Mouse (Mus musculus) forebrain, embryonic 16.5 days (tissue): ENCODE measurements around the gene Sap18. TPM values are rescaled to one million over a fixed set of nuclear protein-coding genes. Genes with fewer than 3 reads are reported as not detected.
"Not testable (repeated sequence)": the region's sequence is repeated elsewhere in the genome, so short reads cannot be mapped to it uniquely, and the experiment has no call there.

Source experiments
- ATAC-seq: fragments of 200-750 bp; cut with Nextera tagmentation; 2 replicates; pipeline ENCODE4 v1.8.0; 2017; ENCODE audit warnings: mild to moderate bottlenecking, moderate library complexity
- H3K27ac ChIP-seq: fragments of 300-500 bp; sonication (generic); 2 replicates; pipeline ENCODE4 v1.5.1; 2014; ENCODE audit warnings: low read length, control low read depth
- H3K27me3 ChIP-seq: fragments of 300-500 bp; sonication (generic); replicated peaks from 2 replicates; pipeline ENCODE4 v1.6.1; 2014; ENCODE audit warnings: low read length; ENCODE audit not compliant: control insufficient read depth, insufficient read depth
- H3K36me3 ChIP-seq: fragments of 300-500 bp; sonication (generic); 2 replicates; pipeline ENCODE4 v1.6.1; 2014; ENCODE audit not compliant: control insufficient read depth, insufficient read depth
- H3K4me1 ChIP-seq: fragments of 300-500 bp; sonication (generic); replicated peaks from 2 replicates; pipeline ENCODE4 v1.6.1; 2014; ENCODE audit warnings: low read length; ENCODE audit not compliant: control insufficient read depth, insufficient read depth
- H3K4me2 ChIP-seq: fragments of 300-500 bp; sonication (generic); 2 replicates; pipeline ENCODE4 v1.6.1; 2014; ENCODE audit warnings: mild to moderate bottlenecking, low read length, control low read depth
- H3K4me3 ChIP-seq: fragments of 300-500 bp; sonication (generic); replicated peaks from 2 replicates; pipeline ENCODE4 v1.5.1; 2014; ENCODE audit warnings: mild to moderate bottlenecking, low read length, control low read depth
- H3K9ac ChIP-seq: fragments of 300-500 bp; sonication (generic); replicated peaks from 2 replicates; pipeline ENCODE4 v1.6.1; 2014; ENCODE audit warnings: low read depth, low read length, control low read depth
- H3K9me3 ChIP-seq: fragments of 300-500 bp; sonication (generic); 2 replicates; pipeline ENCODE4 v1.6.1; 2016; ENCODE audit warnings: low read length; ENCODE audit not compliant: control insufficient read depth
- WGBS: fragments of 180-500 bp; shearing (Covaris S2); extraction: QIAGEN DNeasy Blood & Tissue Kit; methylation state at CpG from one replicate; pipeline ENCODE4 v1.1.7; 2014; 5-methylcytosine and 5-hydroxymethylcytosine counted together
- microRNA-seq: library from miRNA; unstranded; fragments of <30 nt; microRNA quantifications from one replicate; pipeline ENCODE4, GENCODE M21; 2017
- polyA plus RNA-seq: library from polyadenylated mRNA; unstranded; fragments of >200 nt; fragmentation: Nextera tagmentation; extraction: Ambion mirVana; gene quantifications from 2 replicates; pipeline ENCODE4 v1.2.1, GENCODE M21; 2015

Gene Sap18
- polyA plus RNA-seq, 1 experiment from 2014 or later, result 23.7 TPM

DNA sequence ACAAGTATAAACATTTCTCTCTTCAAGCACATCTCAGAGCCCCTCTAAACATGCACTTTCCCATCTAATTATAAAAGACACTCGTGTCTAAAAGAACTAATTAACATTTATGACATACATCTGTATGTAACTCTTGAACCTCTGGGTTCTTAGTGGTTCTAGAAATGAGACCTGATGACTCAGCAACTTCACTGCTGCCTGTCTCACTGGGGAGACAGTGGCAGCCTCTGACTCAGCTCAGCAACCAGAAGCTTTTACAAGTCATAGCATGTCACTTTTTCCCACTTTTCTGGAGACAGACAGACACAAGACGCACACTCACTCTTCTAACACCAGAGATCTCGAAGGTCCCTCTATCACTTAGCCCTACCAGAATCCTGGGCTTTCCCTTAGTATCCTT is 52.4 kb downstream of the Sap18 start:
- Histone ChIP-seq H3K9ac (no peak overlapping the region), H3K36me3 (peaks cover 2% of the 10 kb centered on the region), H3K4me3 (no peak overlapping the region), H3K27me3 (no peaks in the 10 kb centered on the region), H3K4me2 (no peak overlapping the region), H3K27ac (no peak overlapping the region), H3K4me1 (no peaks in the 10 kb centered on the region), H3K9me3 (no peaks in the 10 kb centered on the region)
- ATAC-seq, result no peak
- 86% methylated on average over 3 of the region's 3 CpGs for WGBS

DNA sequence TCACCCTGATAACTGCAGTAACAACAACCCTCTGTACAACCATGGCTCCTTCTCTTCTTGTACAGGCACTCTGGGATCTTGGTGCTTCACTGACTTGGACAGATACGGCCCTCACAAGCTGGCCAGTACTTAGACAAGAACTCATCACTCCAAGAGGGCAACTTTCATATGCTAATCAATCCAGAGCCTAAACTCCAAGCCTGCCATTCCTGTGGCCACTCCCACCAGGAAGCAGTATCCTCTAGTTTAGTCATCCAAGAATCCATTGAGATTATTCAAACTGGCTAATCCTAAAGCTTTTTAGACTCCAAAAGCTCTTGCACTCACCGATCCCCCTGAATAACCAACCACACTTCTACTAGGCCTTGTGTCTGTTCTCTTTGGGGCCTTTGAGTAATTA is 55.0 kb downstream of the Sap18 start:
- peaks cover 7% of the 10 kb centered on the region for H3K36me3 ChIP-seq
- H3K9ac ChIP-seq, result no peak overlapping the region
- H3K9me3 ChIP-seq, result no peaks in the 10 kb centered on the region
- ATAC-seq, result no peak
- H3K27ac ChIP-seq, result no peak overlapping the region
- no peak overlapping the region for H3K4me2 ChIP-seq
- no peaks in the 10 kb centered on the region for H3K4me1 ChIP-seq
- H3K4me3 ChIP-seq, result no peak overlapping the region
- 58% methylated on average over 2 of the region's 2 CpGs for WGBS
- H3K27me3 ChIP-seq, result no peaks in the 10 kb centered on the region

DNA sequence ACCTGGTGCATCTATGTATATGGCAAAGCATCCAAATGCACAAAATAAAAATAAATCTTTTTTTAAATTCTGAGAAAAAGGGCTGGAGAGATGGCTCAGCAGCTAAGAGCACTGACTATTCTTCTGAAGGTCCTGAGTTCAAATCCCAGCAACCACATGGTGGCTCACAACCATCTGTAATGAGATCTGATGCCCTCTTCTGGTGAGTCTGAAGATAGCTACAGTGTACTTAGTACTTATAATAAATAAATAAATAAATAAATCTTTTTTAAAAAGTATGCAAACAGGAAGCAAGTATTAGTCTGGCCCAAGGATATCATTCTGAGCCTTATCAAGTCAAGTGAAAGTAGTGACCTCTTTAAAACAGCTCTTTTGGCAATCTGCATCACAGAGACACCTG is 58.1 kb downstream of the Sap18 start:
- not testable (repeated sequence) for H3K4me1 ChIP-seq, H3K9ac ChIP-seq, H3K27ac ChIP-seq, ATAC-seq, H3K27me3 ChIP-seq, H3K4me2 ChIP-seq, H3K4me3 ChIP-seq, H3K36me3 ChIP-seq, H3K9me3 ChIP-seq

Small RNAs within 50 kb of the gene (microRNA-seq; reads per million reads assigned to microRNA genes)
- gene Mir3077, result not detected

Other genes starting within 250 kb of the Sap18 start
- 98.0 and 103 TPM in 2 replicates for gene Eef1akmt1, start 226.6 kb upstream of the Sap18 start, polyA plus RNA-seq
- gene Xpo4, start 132.8 kb upstream of the Sap18 start, polyA plus RNA-seq, result 13.1 and 13.8 TPM in 2 replicates
- gene Gm49361, start 52.1 kb upstream of the Sap18 start, polyA plus RNA-seq, result not detected in 2 replicates
- gene Lats2, start 39.8 kb upstream of the Sap18 start, polyA plus RNA-seq, result 7.9 and 8.9 TPM in 2 replicates
- gene Ska3, start 28.0 kb downstream of the Sap18 start, polyA plus RNA-seq, result 15.2 and 19.0 TPM in 2 replicates
- gene Mrpl57, start 28.1 kb downstream of the Sap18 start, polyA plus RNA-seq, result 123 and 130 TPM in 2 replicates
- 46.7 and 51.0 TPM in 2 replicates for gene Zdhhc20, start 92.1 kb downstream of the Sap18 start, polyA plus RNA-seq
- 71.8 and 73.4 TPM in 2 replicates for gene Micu2, start 201.1 kb downstream of the Sap18 start, polyA plus RNA-seq